Mouse (Mus musculus): Measurements from ENCODE around the gene Hmx3. TPM values are rescaled to one million over a fixed set of nuclear protein-coding genes. Genes with fewer than 3 reads are reported as not detected.

Gene Hmx3
- polyA plus RNA-seq, 1 experiment, result 0.36 TPM

GRCm38 (mm10) chr7:131546423-131546822 is 3.8 kb downstream of the Hmx3 start:
- Histone ChIP-seq H3ac (ENCODE audit: control insufficient read depth, insufficient read length) (no peak overlapping the region), H3K79me2 (ENCODE audit: control insufficient read depth, insufficient read depth) (no peaks in the 10 kb centered on the region), H3K27me3 (ENCODE audit: control insufficient read depth, insufficient read depth, insufficient read length) (peaks cover 85% of the 10 kb centered on the region), H3K4me2 (ENCODE audit: low read depth) (no peak overlapping the region), H3K36me3 (ENCODE audit: control insufficient read depth, insufficient read depth) (no peaks in the 10 kb centered on the region), H3K4me3 (no peak overlapping the region)
- TF ChIP-seq POLR2AphosphoS2 (IDR thresholded peaks at IDR 0.05; ENCODE audit: insufficient read length, low read depth) (no peak), REST (IDR thresholded peaks at IDR 0.05; ENCODE audit: insufficient read depth, insufficient read length) (no peak), TCF3 (IDR thresholded peaks at IDR 0.05; ENCODE audit: insufficient read length, low read depth) (no peak), MYOD1 (IDR thresholded peaks at IDR 0.05; ENCODE audit: control insufficient read depth in 1 of 3, insufficient read length in 2 of 3, low read depth in 2 of 3) (no peak), USF1 (IDR thresholded peaks at IDR 0.05; ENCODE audit: low read depth) (no peak)

- Histone ChIP-seq H3K79me2 (ENCODE audit: control insufficient read depth, insufficient read depth) (no peaks in the 10 kb centered on the region), H3K4me3 (no peak overlapping the region), H3K27me3 (ENCODE audit: control insufficient read depth, insufficient read depth, insufficient read length) (peaks cover 85% of the 10 kb centered on the region), H3K4me2 (ENCODE audit: low read depth) (no peak overlapping the region), H3ac (ENCODE audit: control insufficient read depth, insufficient read length) (no peak overlapping the region), H3K36me3 (ENCODE audit: control insufficient read depth, insufficient read depth) (no peaks in the 10 kb centered on the region)
- no peak for TF ChIP-seq POLR2A (IDR thresholded peaks at IDR 0.05; ENCODE audit: insufficient read length, low read depth)
- TF ChIP-seq MYOD1 (IDR thresholded peaks at IDR 0.05; ENCODE audit: control insufficient read depth in 1 of 3, insufficient read length in 2 of 3, low read depth in 2 of 3), result no peak
- no peak for TF ChIP-seq MYOG (IDR thresholded peaks at IDR 0.05; ENCODE audit: control insufficient read depth in 1 of 3, insufficient read depth in 1 of 3, insufficient read length in 2 of 3, low read depth in 2 of 3)
- no peak for TF ChIP-seq E2F4 (IDR thresholded peaks at IDR 0.05; ENCODE audit: insufficient read depth)
- TF ChIP-seq USF1 (IDR thresholded peaks at IDR 0.05; ENCODE audit: low read depth), result no peak
- no peak for TF ChIP-seq POLR2AphosphoS2 (IDR thresholded peaks at IDR 0.05; ENCODE audit: insufficient read length, low read depth)
- TF ChIP-seq TCF3 (IDR thresholded peaks at IDR 0.05; ENCODE audit: insufficient read length, low read depth), result no peak
These were observed 4.8 kb downstream of the Hmx3 start for GRCm38 (mm10) chr7:131547481-131547880.

- H3K4me2 ChIP-seq (ENCODE audit: low read depth), result no peak within 1 kb of the TSS
- no peak for TF ChIP-seq POLR2A (IDR thresholded peaks at IDR 0.05; ENCODE audit: insufficient read length, low read depth)
- no peak for TF ChIP-seq USF1 (IDR thresholded peaks at IDR 0.05; ENCODE audit: low read depth)
- no peak for TF ChIP-seq SRF (IDR thresholded peaks at IDR 0.05; ENCODE audit: control insufficient read depth, insufficient read length, low read depth)
- peaks cover 83% of the 10 kb centered on the region for H3K27me3 ChIP-seq (ENCODE audit: control insufficient read depth, insufficient read depth, insufficient read length)
- no peaks in the 10 kb centered on the region for H3K79me2 ChIP-seq (ENCODE audit: control insufficient read depth, insufficient read depth)
- no peaks in the 10 kb centered on the region for H3K36me3 ChIP-seq (ENCODE audit: control insufficient read depth, insufficient read depth)
- H3K4me3 ChIP-seq, result no peak within 1 kb of the TSS
- no peak within 1 kb of the TSS for H3ac ChIP-seq (ENCODE audit: control insufficient read depth, insufficient read length)
These were observed 5.8 kb downstream of the Hmx3 start, which contains the start of gene Hmx2 for GRCm38 (mm10) chr7:131548473-131548872. TSS of gene Hmx2 (plus strand) at chr7:131548773.

GRCm38 (mm10) chr7:131551471-131551870 is 8.8 kb downstream of the Hmx3 start:
- Histone ChIP-seq H3K4me3 (no peak overlapping the region), H3K27me3 (ENCODE audit: control insufficient read depth, insufficient read depth, insufficient read length) (peaks cover 82% of the 10 kb centered on the region), H3ac (ENCODE audit: control insufficient read depth, insufficient read length) (no peak overlapping the region), H3K4me2 (ENCODE audit: low read depth) (no peak overlapping the region), H3K36me3 (ENCODE audit: control insufficient read depth, insufficient read depth) (no peaks in the 10 kb centered on the region), H3K79me2 (ENCODE audit: control insufficient read depth, insufficient read depth) (no peaks in the 10 kb centered on the region)
- TF ChIP-seq POLR2AphosphoS2 (IDR thresholded peaks at IDR 0.05; ENCODE audit: insufficient read length, low read depth), result no peak
- no peak for TF ChIP-seq REST (IDR thresholded peaks at IDR 0.05; ENCODE audit: insufficient read depth, insufficient read length)
- TF ChIP-seq TCF12 (IDR thresholded peaks at IDR 0.05; ENCODE audit: insufficient read depth, poor library complexity, severe bottlenecking), result no peak
- TF ChIP-seq USF1 (IDR thresholded peaks at IDR 0.05; ENCODE audit: low read depth), result no peak
- TF ChIP-seq MAX (IDR thresholded peaks at IDR 0.05; ENCODE audit: low read depth), result no peak
- TF ChIP-seq MYOG (IDR thresholded peaks at IDR 0.05; ENCODE audit: control insufficient read depth in 1 of 3, insufficient read depth in 1 of 3, insufficient read length in 2 of 3, low read depth in 2 of 3), result no peak
- TF ChIP-seq TCF3 (IDR thresholded peaks at IDR 0.05; ENCODE audit: insufficient read length, low read depth), result no peak
- TF ChIP-seq POLR2A (IDR thresholded peaks at IDR 0.05; ENCODE audit: insufficient read length, low read depth), result no peak
- TF ChIP-seq CEBPB (IDR thresholded peaks at IDR 0.05; ENCODE audit: insufficient read depth, poor library complexity, severe bottlenecking), result no peak
- no peak for TF ChIP-seq E2F4 (IDR thresholded peaks at IDR 0.05; ENCODE audit: insufficient read depth)
- TF ChIP-seq MYOD1 (IDR thresholded peaks at IDR 0.05; ENCODE audit: control insufficient read depth in 1 of 3, insufficient read length in 2 of 3, low read depth in 2 of 3), result no peak
- TF ChIP-seq SRF (IDR thresholded peaks at IDR 0.05; ENCODE audit: control insufficient read depth, insufficient read length, low read depth), result no peak

GRCm38 (mm10) chr7:131551931-131552741 is 9.5 kb downstream of the Hmx3 start:
- H3K27me3 ChIP-seq (ENCODE audit: control insufficient read depth, insufficient read depth, insufficient read length), result peaks cover 80% of the 10 kb centered on the region
- H3K4me2 ChIP-seq (ENCODE audit: low read depth), result no peak overlapping the region

More at GRCm38 (mm10) chr7:131551931-131552741, 9.5 kb downstream of the Hmx3 start:
- no peak overlapping the region for H3K4me3 ChIP-seq
- no peaks in the 10 kb centered on the region for H3K79me2 ChIP-seq (ENCODE audit: control insufficient read depth, insufficient read depth)
- no peaks in the 10 kb centered on the region for H3K36me3 ChIP-seq (ENCODE audit: control insufficient read depth, insufficient read depth)
- no peak overlapping the region for H3ac ChIP-seq (ENCODE audit: control insufficient read depth, insufficient read length)
- TF ChIP-seq MYOD1 (IDR thresholded peaks at IDR 0.05; ENCODE audit: control insufficient read depth in 1 of 3, insufficient read length in 2 of 3, low read depth in 2 of 3) (no peak), POLR2AphosphoS2 (IDR thresholded peaks at IDR 0.05; ENCODE audit: insufficient read length, low read depth) (no peak), TCF12 (IDR thresholded peaks at IDR 0.05; ENCODE audit: insufficient read depth, poor library complexity, severe bottlenecking) (no peak), MYOG (IDR thresholded peaks at IDR 0.05; ENCODE audit: control insufficient read depth in 1 of 3, insufficient read depth in 1 of 3, insufficient read length in 2 of 3, low read depth in 2 of 3) (no peak), CEBPB (IDR thresholded peaks at IDR 0.05; ENCODE audit: insufficient read depth, poor library complexity, severe bottlenecking) (no peak), REST (IDR thresholded peaks at IDR 0.05; ENCODE audit: insufficient read depth, insufficient read length) (no peak), SRF (IDR thresholded peaks at IDR 0.05; ENCODE audit: control insufficient read depth, insufficient read length, low read depth) (no peak), TCF3 (IDR thresholded peaks at IDR 0.05; ENCODE audit: insufficient read length, low read depth) (no peak), MAX (IDR thresholded peaks at IDR 0.05; ENCODE audit: low read depth) (no peak), POLR2A (IDR thresholded peaks at IDR 0.05; ENCODE audit: insufficient read length, low read depth) (no peak), E2F4 (IDR thresholded peaks at IDR 0.05; ENCODE audit: insufficient read depth) (no peak), USF1 (IDR thresholded peaks at IDR 0.05; ENCODE audit: low read depth) (no peak)

Measured in myocyte (in vitro differentiated cells).